Mouse (Mus musculus) heart, postnatal 14 days (tissue): ENCODE measurements at regions not wholly inside any gene's neighbourhood (a gene's known extent, or its start where the extent isn't known, plus 50 kb on each side); places are given as distances from the start of the nearest gene placed in this dataset.
A peak's percentile ranks its signal among the peaks of the same experiment; 100 is the strongest.
"Not testable (repeated sequence)": the region's sequence is repeated elsewhere in the genome, so short reads cannot be mapped to it uniquely, and the experiment has no call there.

Experiments used
- DNase-seq, 2 experiments: peaks; one replicate each; pipeline ENCODE4 v3.0.0; 2021 to 2022
- intact Hi-C: fragments of 180-260 bp; cut with DNase I; formaldehyde crosslinking; loops from one replicate; pipeline ENCODE4 v1.15.1; 2025

DNA sequence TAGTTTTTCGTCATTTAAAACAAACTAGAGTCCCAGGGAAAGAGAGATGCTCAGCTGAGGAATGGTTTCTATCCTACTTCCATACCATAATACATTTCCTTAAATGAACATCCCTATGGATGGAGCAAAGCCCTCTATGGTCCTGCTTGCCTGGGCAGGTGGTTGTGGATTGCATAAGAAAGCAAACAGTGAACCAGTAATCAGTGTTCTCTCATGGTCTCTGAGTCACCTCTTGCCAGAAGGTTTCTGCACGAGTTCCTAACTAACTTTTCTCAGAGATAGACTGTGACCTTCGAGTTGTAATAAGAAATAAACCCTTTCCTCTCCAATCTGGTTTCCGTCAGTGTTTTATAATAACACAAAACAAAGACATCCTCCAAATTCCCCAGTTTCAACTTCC, 62.9 kb upstream of the Bet1 start:
- DNase-seq = no peak
- intact Hi-C loops = no loop called here

DNA sequence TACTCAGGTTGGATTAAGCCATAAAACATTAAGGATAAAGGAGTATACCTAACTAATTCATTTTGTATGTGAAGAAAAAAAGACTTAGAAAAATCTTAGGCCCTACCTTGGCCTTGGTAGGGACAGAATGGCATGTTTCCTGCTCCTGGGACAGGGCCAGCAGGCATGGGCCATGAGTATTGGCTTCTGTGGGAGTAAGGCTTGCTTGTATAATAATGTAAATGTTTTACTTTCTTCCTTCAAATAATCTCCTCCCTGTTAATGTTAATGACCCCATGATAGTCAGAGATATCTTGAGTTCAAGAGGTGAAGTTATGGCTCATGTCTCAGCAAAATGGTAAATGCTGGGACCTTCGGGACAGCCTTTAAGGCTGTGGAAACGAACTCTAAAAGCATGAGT, 71.5 kb upstream of the Bet1 start:
- DNase-seq = no peak
- intact Hi-C loops = no loop called here

DNA sequence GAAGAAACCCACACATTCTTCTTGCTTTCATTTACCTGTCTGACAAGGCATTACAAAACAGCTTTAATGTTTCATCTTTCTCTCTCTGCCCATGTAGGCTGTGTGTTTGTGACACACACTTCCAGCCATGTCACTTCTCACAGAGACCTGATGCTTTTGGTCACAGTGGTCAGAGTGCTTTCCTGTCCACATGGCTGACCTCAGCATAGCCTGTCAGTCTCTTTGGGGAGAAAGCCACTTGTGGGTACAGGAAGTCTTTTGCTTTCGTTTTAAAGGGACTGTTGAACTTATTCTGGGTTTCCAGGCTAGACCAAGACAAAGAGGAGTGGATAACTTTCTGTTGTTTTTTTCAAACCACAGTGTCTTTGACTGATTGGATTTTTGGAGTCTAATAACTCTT, 77.0 kb upstream of the Bet1 start:
- intact Hi-C loops = no loop called here
- no peak for DNase-seq

DNA sequence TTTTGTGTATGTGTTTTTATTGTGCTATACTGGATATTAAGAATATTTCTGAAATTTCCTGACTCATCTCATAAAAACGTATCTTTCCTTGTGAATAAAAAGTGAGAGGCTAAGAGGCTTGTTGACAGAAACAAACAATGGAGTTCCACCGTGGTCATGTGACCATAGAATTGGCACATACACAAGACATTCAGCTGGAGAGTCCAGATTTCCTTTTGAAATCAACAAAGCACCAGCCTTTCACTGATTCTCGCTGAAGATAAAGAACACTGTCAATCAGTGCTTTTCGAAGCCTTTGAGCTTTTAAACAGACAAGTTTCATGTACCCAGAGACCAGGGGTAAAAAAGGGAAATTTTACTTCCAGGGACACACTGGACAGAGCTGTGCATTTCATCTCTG, 80.3 kb upstream of the Bet1 start:
- DNase-seq = no peak
- intact Hi-C loops = no loop called here

DNA sequence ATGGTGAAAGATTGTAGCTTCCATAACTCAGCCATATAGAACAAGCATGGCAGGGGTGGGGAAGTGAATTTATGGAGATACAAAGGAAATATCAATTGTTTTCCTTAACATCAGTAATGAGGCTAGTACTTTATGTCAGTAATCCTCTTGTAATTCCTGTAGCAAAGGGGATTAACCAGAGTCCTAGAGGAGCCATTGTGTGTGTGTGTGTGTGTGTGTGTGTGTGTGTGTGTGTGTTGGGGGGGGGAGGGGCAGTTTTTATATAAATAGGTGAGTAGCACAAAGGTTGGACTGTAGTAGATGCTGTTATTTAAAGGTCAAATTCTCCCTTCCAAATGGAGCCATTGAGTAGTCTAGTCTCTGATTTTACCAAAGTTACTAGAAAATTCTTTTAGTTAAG, 81.0 kb upstream of the Bet1 start:
- no peak for DNase-seq
- intact Hi-C loops = no loop called here

DNA sequence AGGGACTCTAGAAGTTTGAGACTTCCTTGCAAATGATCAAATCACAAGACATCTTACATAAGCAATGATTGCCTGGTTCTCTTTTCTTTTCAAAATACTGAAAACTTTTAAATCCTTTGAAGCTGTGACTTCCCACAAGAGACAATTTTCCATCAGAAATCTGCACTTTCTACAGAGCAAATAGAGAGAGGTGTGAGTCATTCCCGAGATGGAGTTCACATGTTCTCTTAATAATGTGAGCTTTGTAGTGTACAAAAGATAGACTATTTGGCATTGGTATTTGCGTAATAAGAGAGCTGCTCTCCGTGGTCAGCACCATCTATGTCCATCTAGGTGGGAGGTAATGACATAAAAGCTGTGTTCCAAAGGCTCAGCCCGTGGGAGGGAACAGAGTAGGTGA, 84.8 kb upstream of the Bet1 start:
- intact Hi-C loops = no loop called here
- no peak for DNase-seq

DNA sequence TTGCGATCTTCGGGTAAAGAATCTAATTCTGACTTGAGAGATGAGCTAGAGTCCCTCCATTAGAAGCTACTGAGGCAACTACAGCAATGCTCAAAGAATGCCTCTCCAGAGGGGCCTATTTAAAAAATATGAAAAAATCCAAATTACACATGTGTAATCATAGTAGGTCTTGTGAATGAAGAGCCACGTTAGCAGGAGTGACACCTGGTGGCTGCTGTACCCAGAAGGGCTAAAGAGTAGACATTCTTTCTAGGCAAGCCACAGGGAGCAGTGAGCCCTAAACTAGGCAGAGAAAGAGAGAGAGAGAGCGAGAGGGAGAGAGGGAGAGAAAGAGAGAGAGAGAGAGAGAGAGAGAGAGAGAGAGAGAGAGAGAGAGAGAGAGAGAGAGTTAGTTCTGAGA, 100.9 kb upstream of the Bet1 start:
- peak in 1 of 2 experiments; percentile 4 for DNase-seq
- intact Hi-C loops = loop anchor here (5.0 kb wide), 1 partner anchor 280 kb away; no protein-coding TSS in a partner anchor

DNA sequence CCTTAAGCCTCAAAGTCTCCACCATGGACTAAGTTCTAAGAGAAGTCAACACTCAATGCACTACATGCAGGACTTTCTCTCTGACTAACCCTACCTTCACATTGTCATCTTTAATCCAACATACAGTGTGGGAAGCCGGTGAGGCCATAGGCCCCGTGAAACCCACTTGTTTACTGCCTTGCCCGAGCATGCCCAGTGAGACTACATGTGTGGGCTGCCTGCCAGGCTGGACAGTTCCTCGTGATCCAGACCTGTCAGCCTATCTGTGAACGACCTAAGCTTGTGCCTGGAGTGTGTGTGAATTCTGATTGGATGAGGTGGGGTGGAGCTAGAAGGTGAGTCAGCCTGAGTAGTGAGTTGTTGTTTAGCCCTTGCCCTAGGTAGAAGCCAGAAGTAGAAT, 104.2 kb upstream of the Bet1 start:
- intact Hi-C loops, DNase-seq: not testable (repeated sequence)

DNA sequence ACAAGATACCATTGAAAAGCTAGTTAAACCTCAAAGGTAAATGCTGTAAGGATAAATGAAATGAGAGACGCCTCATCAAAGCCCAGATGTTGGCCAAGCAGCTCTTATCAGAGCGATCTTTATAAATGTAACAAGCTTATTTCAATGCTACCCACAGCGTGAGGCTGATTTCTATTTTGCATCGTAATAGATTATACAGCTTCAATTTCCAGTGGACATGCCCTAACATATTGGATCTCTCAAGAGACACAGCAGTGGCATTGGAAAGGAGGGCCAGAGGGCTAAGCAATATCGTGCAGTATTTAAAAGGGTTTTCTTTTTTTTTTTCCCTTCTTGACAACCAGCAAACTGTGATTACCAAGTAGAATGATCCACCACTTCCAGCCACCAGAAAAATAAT, 106.5 kb upstream of the Bet1 start:
- intact Hi-C loops = no loop called here
- DNase-seq = no peak

DNA sequence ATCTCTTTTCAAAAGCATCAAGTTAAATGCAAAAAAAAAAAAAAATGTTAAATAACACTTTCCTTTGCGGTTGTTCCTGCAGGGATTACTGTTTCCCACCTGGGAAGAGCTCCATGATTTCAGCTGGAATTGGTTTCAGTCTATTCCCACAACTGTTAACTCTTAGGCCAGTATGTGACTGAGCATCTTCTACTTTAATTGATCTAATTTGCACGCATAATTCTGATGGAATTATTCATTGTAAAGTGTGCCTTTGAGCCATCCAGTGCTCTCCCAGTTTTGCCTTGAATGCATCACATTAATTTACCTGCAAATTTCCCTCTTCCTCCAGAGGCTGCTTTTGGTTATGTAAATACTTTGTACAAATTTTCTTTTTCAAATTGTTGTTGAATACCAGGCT, 114.4 kb upstream of the Bet1 start:
- no peak for DNase-seq
- intact Hi-C loops = no loop called here

DNA sequence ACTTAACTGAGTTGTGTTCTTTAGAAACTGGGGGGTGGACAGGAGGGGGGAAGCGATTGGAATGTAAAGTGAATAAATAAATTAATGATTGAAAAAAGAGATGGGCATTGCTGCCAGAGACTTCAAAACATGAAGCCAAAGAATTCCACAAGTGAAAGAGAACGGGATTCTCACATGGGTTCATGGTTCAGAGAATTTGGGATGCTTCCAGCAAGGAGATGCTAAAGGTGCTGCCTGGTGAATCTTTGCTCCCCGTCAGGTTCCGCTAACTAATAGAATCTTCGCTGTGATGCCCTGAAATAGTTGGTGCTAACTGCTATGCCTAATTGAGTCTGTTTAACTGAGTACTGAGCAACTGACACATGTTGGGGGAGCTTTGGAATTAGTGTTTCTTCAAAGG, 118.9 kb upstream of the Bet1 start:
- DNase-seq = no peak
- intact Hi-C loops = no loop called here

DNA sequence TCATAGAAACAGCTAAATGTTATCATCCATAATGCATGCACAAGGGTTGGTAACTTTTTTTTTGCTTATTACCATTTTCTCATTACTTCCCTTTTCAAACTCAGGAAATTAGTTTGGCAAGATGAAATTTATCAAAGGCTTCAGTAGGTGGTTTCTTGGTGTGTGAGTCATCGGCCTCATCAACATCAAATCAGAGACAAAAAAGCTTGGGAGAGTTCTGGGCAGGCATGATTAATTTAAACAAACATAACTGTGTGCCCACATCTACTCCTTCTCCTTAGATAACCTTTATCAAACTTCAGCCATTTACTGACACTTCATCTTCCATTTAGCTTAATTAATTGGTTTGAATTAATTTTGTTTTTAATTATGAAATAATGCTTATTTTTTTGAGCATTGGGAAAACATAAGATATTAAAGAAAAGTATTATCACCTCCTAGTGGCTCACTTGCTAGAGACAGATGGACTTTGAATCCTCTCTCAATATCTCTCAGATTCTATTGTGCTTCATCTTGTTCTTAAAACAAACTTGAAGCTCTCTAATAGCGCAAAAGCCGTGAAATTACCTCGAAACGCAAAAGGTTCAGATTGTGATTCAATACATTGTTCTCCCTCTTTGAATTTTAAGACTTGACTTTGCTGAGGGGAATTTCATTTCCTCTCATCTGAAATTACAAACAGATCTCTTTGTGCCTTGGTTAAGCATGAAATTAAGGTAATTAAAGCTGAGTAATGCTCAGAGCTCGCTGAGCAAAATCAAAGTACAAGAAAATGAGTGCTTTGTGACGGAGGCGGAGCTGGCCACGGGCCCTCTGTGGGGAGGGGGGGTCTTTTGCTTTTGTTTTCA, 158.7 kb upstream of the Bet1 start:
- DNase-seq = no peak

DNA sequence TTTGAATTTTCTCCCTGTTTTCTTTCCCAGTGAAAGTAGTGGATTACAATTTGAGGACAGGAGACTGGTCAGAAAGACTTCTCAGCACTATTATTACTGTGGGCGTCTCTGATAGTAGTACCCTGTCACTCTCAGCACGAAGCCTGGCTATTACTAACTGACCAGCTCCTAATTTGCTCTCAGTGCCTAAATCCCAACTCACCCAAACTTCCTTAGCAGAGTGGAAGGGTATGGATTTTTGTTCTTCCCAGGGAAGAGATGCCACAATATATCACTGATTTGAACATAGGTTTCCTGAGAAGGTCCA, 159.3 kb upstream of the Bet1 start:
- DNase-seq = no peak
- intact Hi-C loops = no loop called here

More for the DNA sequence above, 158.7 kb upstream of the Bet1 start:
- intact Hi-C loops = no loop called here

DNA sequence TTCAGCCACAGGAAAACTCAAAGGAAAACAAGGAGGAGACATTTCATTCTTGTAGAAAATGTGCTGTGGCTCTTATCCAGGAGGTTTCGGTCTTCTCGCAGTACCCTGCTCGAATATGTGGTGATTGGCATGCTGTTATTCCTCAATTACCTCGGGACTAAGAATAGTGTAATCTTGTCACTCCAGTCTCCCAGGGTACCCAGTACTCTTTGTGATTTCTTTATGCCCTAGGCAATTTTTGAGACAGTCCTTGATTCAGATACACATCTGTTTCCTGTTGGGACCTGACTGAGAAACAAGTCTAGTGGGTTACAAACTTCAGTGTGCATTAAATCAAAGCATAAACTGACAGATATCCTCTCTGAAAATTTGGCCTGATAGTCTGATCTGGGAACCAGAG, 189.8 kb upstream of the Bet1 start:
- DNase-seq = no peak
- intact Hi-C loops = no loop called here

DNA sequence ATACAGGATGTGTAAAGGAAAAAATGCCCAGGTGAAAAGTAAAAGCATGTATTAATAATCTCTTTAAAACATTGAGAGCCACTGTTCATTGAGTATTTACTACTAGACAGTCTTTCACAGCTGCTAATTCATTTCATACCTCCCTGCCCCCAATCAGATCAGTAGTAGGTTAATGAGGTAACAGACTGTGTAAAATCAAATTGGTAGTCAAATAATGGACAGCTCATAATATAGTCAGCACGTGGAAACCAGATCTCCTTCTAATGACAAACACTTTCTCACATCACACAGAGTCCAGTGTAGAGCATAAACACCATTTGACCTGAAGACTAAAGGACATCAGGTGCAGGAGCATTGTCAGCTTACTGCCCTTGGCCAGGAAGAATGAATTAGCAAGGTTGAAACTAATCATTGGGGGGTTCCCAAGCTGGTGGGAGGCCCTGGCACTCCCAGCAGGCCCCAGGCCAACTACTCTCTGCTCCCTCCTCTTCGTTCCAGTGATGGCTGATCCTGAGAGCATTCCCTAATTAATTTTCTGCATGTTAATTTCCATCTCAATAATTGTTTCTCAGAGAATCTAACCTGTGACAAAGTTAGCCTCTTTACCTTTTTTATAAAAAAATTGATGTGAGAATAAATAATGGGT, 190.6 kb upstream of the Bet1 start:
- intact Hi-C loops = no loop called here
- DNase-seq = no peak

DNA sequence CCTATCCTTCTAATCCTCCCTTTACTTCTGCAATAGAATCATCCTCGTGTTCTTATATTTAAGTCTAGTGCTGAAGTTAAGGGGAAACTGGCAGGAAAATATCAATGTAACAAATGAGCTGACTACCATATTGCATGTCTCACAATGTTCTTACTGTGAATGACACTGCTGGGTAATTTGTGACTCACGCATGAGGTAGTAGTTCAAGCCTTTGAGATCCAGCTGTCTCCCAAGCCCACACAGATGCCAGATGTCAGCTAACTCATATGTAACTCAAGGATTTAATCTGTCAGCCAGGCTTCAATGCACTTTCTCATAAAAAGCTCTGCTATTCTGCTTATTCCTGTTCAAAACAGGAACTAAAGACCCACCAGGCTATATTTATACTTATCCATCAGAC, 204.6 kb upstream of the Bet1 start:
- intact Hi-C loops = no loop called here
- no peak for DNase-seq

DNA sequence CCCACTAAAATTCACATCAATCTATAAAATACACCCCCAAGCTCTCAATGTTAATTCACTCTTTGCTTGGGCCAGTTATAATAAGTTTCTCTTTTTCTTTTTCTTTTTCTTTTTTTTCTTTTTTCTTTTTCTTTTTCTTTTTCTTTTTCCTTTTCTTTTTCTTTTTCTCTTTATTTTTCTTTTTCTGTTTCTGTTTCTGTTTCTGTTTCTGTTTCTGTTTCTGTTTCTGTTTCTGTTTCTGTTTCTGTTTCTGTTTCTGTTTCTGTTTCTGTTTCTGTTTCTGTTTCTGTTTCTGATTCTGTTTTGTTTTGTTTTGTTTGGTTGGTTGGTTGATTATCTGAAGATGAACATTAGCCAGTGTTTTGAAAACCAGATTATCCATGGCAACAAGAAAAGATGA, 201.2 kb upstream of the Col1a2 start:
- DNase-seq, intact Hi-C loops: not testable (repeated sequence)

DNA sequence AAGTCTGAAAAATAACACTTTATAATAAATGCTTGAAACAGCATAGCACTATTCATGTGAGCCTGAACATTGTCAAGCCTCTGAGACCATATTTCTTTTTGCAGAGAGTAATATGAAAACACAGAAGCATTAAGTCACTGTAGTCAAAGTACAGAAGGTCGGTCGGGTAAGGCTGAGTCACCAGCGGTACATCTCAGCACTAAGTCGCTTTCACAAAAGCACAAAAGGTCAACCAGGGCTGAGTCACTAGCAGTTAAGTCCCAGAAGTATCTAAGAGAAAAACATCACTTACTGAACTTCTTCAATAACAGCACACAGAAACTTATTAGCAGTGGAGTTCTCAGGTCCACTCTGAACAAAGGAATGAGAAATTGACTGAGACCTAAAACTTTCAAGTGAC, 154.7 kb upstream of the Col1a2 start:
- intact Hi-C loops = no loop called here
- no peak for DNase-seq

DNA sequence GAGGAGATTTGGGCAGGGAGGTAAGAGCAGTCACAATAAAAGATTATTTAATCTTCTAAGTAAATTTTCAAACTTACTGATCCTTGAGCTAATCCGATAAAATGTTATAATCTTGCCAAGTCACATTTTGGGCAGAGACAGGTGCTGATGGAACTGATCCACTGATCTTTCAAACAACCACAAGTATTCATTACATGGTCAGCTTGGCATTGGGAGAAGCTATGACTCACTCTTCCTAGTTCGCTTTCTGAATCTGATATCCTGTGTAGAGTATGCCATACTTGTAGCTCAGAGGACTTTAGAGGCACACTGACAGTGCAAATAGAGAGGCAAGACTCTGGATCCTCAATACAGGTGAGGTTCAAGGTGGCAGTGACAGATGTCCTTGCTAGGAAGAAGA, 142.4 kb upstream of the Col1a2 start:
- intact Hi-C loops = no loop called here
- no peak for DNase-seq

DNA sequence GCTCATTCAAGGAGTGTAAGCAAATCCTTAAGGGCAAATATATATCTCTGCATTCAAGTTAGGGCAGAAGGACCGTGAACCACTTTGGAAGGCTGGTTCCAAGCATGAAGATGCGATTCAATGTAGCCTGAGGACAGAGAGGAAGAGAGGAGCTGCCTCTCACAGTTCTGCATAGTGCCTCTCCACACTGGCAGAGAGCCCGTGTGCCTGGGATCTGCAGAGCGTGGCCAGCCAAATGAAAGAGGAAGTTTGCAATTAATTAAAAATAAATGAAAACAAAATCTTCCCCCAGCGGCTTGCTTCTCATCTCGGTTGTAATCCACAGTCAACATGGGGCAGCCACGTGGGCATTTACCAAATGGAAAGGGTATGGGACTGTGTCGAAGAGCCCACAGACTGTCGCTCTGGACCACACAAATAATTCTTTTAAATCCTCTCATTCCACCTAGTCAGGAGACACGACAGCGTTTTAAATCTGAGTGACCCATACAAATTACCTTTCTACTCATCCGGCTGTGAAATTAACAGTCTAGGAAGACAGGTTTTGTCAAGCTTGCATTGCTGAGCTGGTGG, 129.1 kb upstream of the Col1a2 start:
- no peak for DNase-seq
- intact Hi-C loops = no loop called here

DNA sequence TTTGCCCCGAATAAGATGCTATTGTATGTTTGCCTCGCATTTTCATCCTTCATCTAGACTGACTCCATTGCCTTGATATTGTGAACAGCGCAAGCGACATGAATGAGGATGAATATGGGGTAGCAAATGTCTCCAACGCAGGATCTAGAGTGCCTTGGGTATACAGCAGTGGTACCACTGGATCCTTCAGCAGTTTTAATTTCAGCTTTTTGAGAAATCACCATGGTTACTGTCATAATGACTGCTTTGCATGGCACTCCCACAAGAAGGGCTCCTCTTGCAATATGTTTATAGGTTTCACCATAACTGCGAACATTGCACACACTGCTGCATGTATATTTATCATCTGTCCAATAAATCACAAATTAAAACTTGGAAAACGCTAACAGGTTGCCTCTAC, 107.8 kb upstream of the Col1a2 start:
- intact Hi-C loops = no loop called here
- no peak for DNase-seq
